26 mouse cellular contexts compared by ENCODE assay signal in the genomic region with DNA sequence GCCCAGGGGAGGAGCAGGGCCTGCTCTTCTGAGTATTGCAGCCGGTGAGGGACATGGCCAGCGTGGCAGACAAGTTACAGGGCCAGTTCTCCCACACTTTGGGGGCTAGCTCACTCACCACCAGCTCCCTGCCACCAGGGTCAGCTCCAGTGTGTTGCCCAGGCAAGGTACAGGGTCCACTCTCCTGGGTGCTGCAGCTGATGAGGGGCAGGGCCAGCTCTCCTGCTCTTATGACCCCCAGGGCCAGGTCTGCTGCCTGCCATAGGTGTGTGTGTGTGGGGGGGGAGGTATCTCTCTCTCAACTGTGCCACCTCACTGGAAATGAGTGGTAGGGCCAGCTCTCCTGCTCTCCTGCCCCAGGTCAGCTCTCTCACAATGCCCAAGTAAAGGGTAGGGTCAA. TPM values are rescaled to one million over a fixed set of nuclear protein-coding genes. Genes with fewer than 3 reads are reported as not detected.
DNase-seq lines count a peak whose midpoint lies in the region; ATAC-seq lines count a peak whose summit lies in the region.
"Had no signal": no experiment of that assay in that cellular context is flagged by ENCODE, and none has a peak within 500 bp of the region (broad histone marks: within the 10 kb centered on the region; RNA-seq: fewer than 3 reads in every experiment).

No protein-coding gene starts in this region.

- H3K27ac ChIP-seq in lung, embryonic 15.5 days, result no peak overlapping the region
- H3K27ac ChIP-seq in limb, embryonic 10.5 days, result peak overlapping the region; percentile 63
- H3K27ac ChIP-seq in liver, embryonic 16.5 days (ENCODE audit: low read length), result no peak overlapping the region
- H3K27ac ChIP-seq: embryonic facial prominence, embryonic 15.5 days; heart, embryonic 13.5 days; hindbrain, embryonic 13.5 days had no signal

- WGBS in lung, embryonic 15.5 days, result 70% methylated on average over 2 of the region's 2 CpGs
- WGBS in limb, embryonic 10.5 days, result 79% methylated on average over 2 of the region's 2 CpGs
- WGBS in liver, embryonic 16.5 days (ENCODE audit: insufficient replicate concordance), result 53% methylated on average over 2 of the region's 2 CpGs

- DNase-seq in kidney, adult 11 months, result peak; percentile 14
- no peak for DNase-seq in kidney, adult 9 months
- DNase-seq in lung, postnatal 36 days, result no peak
- DNase-seq in limb, embryonic 10.5 days (ENCODE audit: low spot score), result no peak
- no peak for DNase-seq in gastrocnemius, postnatal 10 days
- DNase-seq: adrenal gland, adult 2 months; B cell, adult 2 months; embryo, embryonic 11 days; gastrocnemius, postnatal 14 days; heart, adult 18-20 months; heart, postnatal 14 days; lung, adult 2 months; thymus, adult 18-20 months; thymus, postnatal 36 days had no signal

- peak; percentile 35; the same call in 1 of the 2 replicates for ATAC-seq in lung, embryonic 15.5 days (ENCODE audit: borderline replicate concordance, extremely low read depth, low FRiP score, low TSS enrichment)
- ATAC-seq in liver, embryonic 16.5 days (ENCODE audit: low read depth), result peak; percentile 64
- ATAC-seq: forebrain, embryonic 16.5 days; inflammation-experienced regulatory T-cells, adult 6 months; midbrain, embryonic 16.5 days; Patski had no signal

- no peak overlapping the region for H3K9ac ChIP-seq in lung, embryonic 15.5 days
- H3K9ac ChIP-seq in liver, embryonic 16.5 days (ENCODE audit: low read depth, low read length), result no peak overlapping the region
- H3K9ac ChIP-seq: embryonic facial prominence, embryonic 15.5 days; heart, embryonic 13.5 days; hindbrain, embryonic 13.5 days had no signal

- H3K36me3 ChIP-seq in lung, embryonic 15.5 days, result no peaks in the 10 kb centered on the region
- no peaks in the 10 kb centered on the region for H3K36me3 ChIP-seq in limb, embryonic 10.5 days
- H3K36me3 ChIP-seq in liver, embryonic 16.5 days (ENCODE audit: control insufficient read depth, insufficient read depth), result no peaks in the 10 kb centered on the region
- H3K36me3 ChIP-seq: embryonic facial prominence, embryonic 15.5 days; G1E; heart, embryonic 13.5 days; hindbrain, embryonic 13.5 days had no signal

- no peaks in the 10 kb centered on the region for H3K9me3 ChIP-seq in lung, embryonic 15.5 days
- H3K9me3 ChIP-seq in limb, embryonic 10.5 days (replicated peaks), result no peaks in the 10 kb centered on the region
- no peaks in the 10 kb centered on the region for H3K9me3 ChIP-seq in liver, embryonic 16.5 days (replicated peaks; ENCODE audit: control insufficient read depth, low read length)
- H3K9me3 ChIP-seq: embryonic facial prominence, embryonic 15.5 days; G1E; heart, embryonic 13.5 days; hindbrain, embryonic 13.5 days had no signal

- no peak overlapping the region for H3K4me3 ChIP-seq in lung, embryonic 15.5 days
- H3K4me3 ChIP-seq in limb, embryonic 10.5 days, result no peak overlapping the region
- H3K4me3 ChIP-seq in liver, embryonic 16.5 days (ENCODE audit: low read depth, low read length), result no peak overlapping the region
- H3K4me3 ChIP-seq: embryonic facial prominence, embryonic 15.5 days; heart, embryonic 13.5 days; hindbrain, embryonic 13.5 days; myocyte had no signal

- no peak overlapping the region for H3K4me2 ChIP-seq in lung, embryonic 15.5 days
- no peak overlapping the region for H3K4me2 ChIP-seq in liver, embryonic 16.5 days (ENCODE audit: low read depth, low read length)
- H3K4me2 ChIP-seq: embryonic facial prominence, embryonic 15.5 days; heart, embryonic 13.5 days; hindbrain, embryonic 13.5 days had no signal

- H3K4me1 ChIP-seq in lung, embryonic 15.5 days, result no peaks in the 10 kb centered on the region
- peaks cover 51% of the 10 kb centered on the region for H3K4me1 ChIP-seq in limb, embryonic 10.5 days
- no peaks in the 10 kb centered on the region; the same call in 1 of the 2 replicates for H3K4me1 ChIP-seq in liver, embryonic 16.5 days (ENCODE audit: control insufficient read depth, low read depth, low read length)
- H3K4me1 ChIP-seq: embryonic facial prominence, embryonic 15.5 days had no signal

- H3K27me3 ChIP-seq in lung, embryonic 15.5 days, result no peaks in the 10 kb centered on the region
- H3K27me3 ChIP-seq in limb, embryonic 10.5 days (ENCODE audit: low read depth, poor library complexity, severe bottlenecking), result no peaks in the 10 kb centered on the region
- no peaks in the 10 kb centered on the region for H3K27me3 ChIP-seq in liver, embryonic 16.5 days (ENCODE audit: control insufficient read depth, insufficient read depth, low read depth, low read length)
- H3K27me3 ChIP-seq: embryonic facial prominence, embryonic 15.5 days; heart, embryonic 13.5 days; hindbrain, embryonic 13.5 days; Patski had no signal

RNA-seq across cellular contexts. Expression of gene Pyroxd2, which starts 54.0 kb away (rescaled TPM):
- polyA plus RNA-seq in lung, embryonic 15.5 days (2015; fragmentation: Nextera tagmentation; extraction: Ambion mirVana), result 5.3 and 5.8 TPM in 2 replicates
- 0.30 and 0.74 TPM in 2 replicates for polyA plus RNA-seq in limb, embryonic 10.5 days (2016; fragmentation: Nextera tagmentation; extraction: Ambion mirVana)
- polyA plus RNA-seq in liver, embryonic 16.5 days (2015; fragmentation: Nextera tagmentation; extraction: Ambion mirVana), result 4.5 and 5.6 TPM in 2 replicates
- 1 to 10 TPM; 3.1 to 5.0 TPM for total RNA-seq in gastrocnemius, postnatal 10 days (2021)
- total RNA-seq: CH12.LX had no signal
